15 mouse cellular contexts compared by ENCODE assay signal in the genomic region with DNA sequence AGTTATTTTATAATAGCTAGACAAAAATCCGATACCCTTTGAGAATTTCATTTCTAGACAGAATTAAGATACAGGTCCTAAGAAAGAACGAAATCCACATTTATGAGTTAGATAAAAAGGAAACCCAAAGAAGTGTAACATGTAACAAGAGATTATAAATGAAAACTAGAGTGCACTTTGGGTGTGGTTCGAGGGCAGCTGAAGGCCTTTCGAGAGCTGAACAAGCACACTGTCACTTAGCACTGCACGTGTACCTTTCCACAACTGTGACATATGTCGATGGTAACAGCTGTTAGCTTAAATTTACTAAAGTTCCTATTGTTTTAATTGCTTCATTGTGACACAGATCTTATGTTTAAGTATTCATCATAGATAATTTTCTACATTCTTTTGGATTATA.
"Had no signal": no experiment of that assay in that cellular context is flagged by ENCODE, and none has a peak within 500 bp of the region (broad histone marks: within the 10 kb centered on the region; RNA-seq: fewer than 3 reads in every experiment).

No protein-coding gene starts in this region.

- H3K4me3 ChIP-seq: limb, embryonic 15.5 days; midbrain, embryonic 10.5 days; myocyte; neural tube, embryonic 15.5 days had no signal

- DNase-seq: kidney, adult 11 months; kidney, adult 9 months; kidney, postnatal 10 days; kidney, postnatal 4 days; lung, embryonic 14.5 days; lung, postnatal 14 days; midbrain, embryonic 14.5 days; right cerebral cortex, adult 18-20 months; right cerebral cortex, postnatal 25 days; thymus, postnatal 4 days had no signal

- H3K27ac ChIP-seq: limb, embryonic 15.5 days; midbrain, embryonic 10.5 days; neural tube, embryonic 15.5 days; stomach, postnatal 0 days had no signal

- H3K9me3 ChIP-seq: limb, embryonic 15.5 days; midbrain, embryonic 10.5 days; neural tube, embryonic 15.5 days had no signal

- H3K4me2 ChIP-seq: limb, embryonic 15.5 days; lung, embryonic 14.5 days; neural tube, embryonic 15.5 days had no signal

- H3K36me3 ChIP-seq: limb, embryonic 15.5 days; midbrain, embryonic 10.5 days; neural tube, embryonic 15.5 days had no signal

- H3K4me1 ChIP-seq: limb, embryonic 15.5 days; neural tube, embryonic 15.5 days had no signal

- H3K9ac ChIP-seq: limb, embryonic 15.5 days; lung, embryonic 14.5 days; neural tube, embryonic 15.5 days had no signal
